8 mouse cellular contexts compared by ENCODE assay signal in the genomic region with DNA sequence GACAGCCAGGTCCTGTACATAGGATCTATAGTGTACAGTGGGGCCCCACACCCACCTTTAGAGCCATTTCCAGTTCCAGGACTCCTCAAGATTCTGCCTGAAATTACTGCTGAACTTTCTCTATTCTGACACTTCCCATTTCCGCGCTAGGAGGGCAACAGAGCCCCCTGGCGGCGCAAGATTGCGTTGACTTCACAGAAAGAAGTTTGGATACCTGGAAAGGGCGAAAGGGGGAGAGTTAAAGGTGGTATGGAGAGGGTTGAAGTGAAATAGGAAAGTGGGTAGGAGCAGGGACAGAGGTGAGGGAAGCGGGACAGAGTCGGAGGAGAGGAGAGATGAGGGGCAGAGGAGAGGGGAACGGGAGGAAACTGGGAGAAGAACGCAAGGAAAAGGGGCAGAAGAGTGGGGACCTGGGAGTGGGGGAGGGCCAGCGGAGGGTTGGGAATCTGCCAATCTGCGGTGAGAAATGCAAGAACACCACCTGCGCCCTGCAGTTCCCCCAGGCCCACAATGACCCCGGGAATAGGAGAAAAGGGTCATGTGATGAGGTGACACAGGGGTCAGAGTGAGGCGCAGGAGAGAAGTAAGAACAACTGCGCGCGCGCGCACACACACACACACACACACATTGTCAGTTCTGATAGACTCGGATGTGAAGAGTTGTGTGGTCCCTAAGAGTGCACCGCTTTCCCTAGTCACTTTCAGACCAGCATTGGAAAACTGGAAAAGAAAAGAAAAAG.
DNase-seq lines count a peak whose midpoint lies in the region; ATAC-seq and TF ChIP-seq lines count a peak whose summit lies in the region.

No protein-coding gene starts in this region.

- peaks cover 12% of the 10 kb centered on the region for H3K27me3 ChIP-seq in embryonic facial prominence, embryonic 15.5 days

- peak; percentile 55 for DNase-seq in cerebellum, adult 11 months
- DNase-seq in cerebellum, adult 11-12 months: no peak
- DNase-seq in adrenal gland, postnatal 25 days: peak; percentile 63
- peak; percentile 48 to 65 for DNase-seq in heart, postnatal 14 days
- peak; percentile 48 to 68 for DNase-seq in left cerebral cortex, adult 2 months (ENCODE audit: extremely low spot score in 1 of 2, low spot score in 2 of 2)
- peak; percentile 26 to 62 for DNase-seq in spleen, postnatal 10 days (ENCODE audit: low spot score in 2 of 2)

- 5% methylated on average over 22 of the region's 22 CpGs for WGBS in embryonic facial prominence, embryonic 15.5 days

- TF ChIP-seq CTCF in left cerebral cortex, adult 2 months (IDR thresholded peaks at IDR 0.05): peak; percentile 82

- no peaks in the 10 kb centered on the region for H3K9me3 ChIP-seq in embryonic facial prominence, embryonic 15.5 days (replicated peaks)

- ATAC-seq in embryonic facial prominence, embryonic 15.5 days (ENCODE audit: insufficient number of reproducible peaks, low FRiP score, low TSS enrichment, low read depth): no peak
- ATAC-seq in megakaryocyte-erythroid progenitor cell, adult 5-6 weeks (replicated peaks; ENCODE audit: low FRiP score, low TSS enrichment, poor library complexity, severe bottlenecking): 0 out of 2 replicates have a peak, but pooled peaks have one; percentile 52

- intact Hi-C loops in heart, postnatal 14 days (cut with DNase I): no loop called here
- intact Hi-C loops in left cerebral cortex, adult 2 months (cut with DNase I): no loop called here

- no peaks in the 10 kb centered on the region for H3K36me3 ChIP-seq in embryonic facial prominence, embryonic 15.5 days

- no peak overlapping the region for H3K9ac ChIP-seq in embryonic facial prominence, embryonic 15.5 days

- no peak overlapping the region for H3K27ac ChIP-seq in embryonic facial prominence, embryonic 15.5 days (replicated peaks)
- no peak overlapping the region for H3K27ac ChIP-seq in left cerebral cortex, adult 2 months

- no peak overlapping the region for H3K4me3 ChIP-seq in embryonic facial prominence, embryonic 15.5 days (replicated peaks)
- H3K4me3 ChIP-seq in left cerebral cortex, adult 2 months: no peak overlapping the region

- peak overlapping the region; percentile 29; the same call in 1 of the 2 replicates for H3K4me2 ChIP-seq in embryonic facial prominence, embryonic 15.5 days (replicated peaks)

- H3K4me1 ChIP-seq in embryonic facial prominence, embryonic 15.5 days: peaks cover 5% of the 10 kb centered on the region; the same call in 1 of the 2 replicates
